Mouse (Mus musculus) gastrocnemius, postnatal 14 days (tissue): ENCODE measurements around the gene Fgfr2. TPM values are rescaled to one million over a fixed set of nuclear protein-coding genes. Genes with fewer than 3 reads are reported as not detected.

ENCODE experiments used
- DNase-seq: peaks from one replicate; pipeline ENCODE4 v3.0.0; 2021; ENCODE audit warnings: mixed read lengths
- intact Hi-C: fragments of 180-260 bp; cut with DNase I; formaldehyde crosslinking; loops from one replicate; pipeline ENCODE4 v1.15.1; 2025; ENCODE audit warnings: low total_unique reads
- total RNA-seq, 2 experiments: library from RNA; stranded (reverse); gene quantifications; 2 replicates each; pipeline ENCODE4 v1.2.3; 2021

The Fgfr2 gene
- total RNA-seq, 2 experiments from 2014 or later: 1.2 to 1.8 TPM

- intact Hi-C loops: no loop called here
- no peak for DNase-seq
Observed at GRCm38 (mm10) chr7:130831586-130831985, 2291.6 kb downstream of the Fgfr2 start.

DNA sequence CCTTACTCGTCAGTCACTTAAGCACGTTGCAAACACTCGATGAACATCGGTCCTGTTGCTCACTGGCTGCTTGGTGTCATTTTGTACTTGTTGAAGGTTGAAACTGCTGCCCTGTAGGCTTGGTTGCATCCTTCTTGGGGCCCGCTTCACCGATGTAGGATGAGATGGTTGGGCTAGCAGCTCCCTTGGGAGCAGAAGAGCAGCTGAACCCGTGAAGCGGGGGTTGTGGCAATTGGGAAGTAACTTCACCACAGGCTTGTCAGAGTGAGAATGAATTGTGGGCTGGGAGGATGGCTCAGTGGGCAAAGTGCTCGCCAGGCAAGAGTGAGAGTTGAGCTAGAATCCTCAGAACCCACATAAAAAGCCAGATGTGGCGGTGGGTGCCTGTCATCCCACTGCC lies 2294.7 kb downstream of the Fgfr2 start:
- no peak for DNase-seq
- intact Hi-C loops: loop anchor here (5.0 to 10.0 kb wide), 3 partner anchors 46 to 216 kb away; no protein-coding TSS in a partner anchor

DNA sequence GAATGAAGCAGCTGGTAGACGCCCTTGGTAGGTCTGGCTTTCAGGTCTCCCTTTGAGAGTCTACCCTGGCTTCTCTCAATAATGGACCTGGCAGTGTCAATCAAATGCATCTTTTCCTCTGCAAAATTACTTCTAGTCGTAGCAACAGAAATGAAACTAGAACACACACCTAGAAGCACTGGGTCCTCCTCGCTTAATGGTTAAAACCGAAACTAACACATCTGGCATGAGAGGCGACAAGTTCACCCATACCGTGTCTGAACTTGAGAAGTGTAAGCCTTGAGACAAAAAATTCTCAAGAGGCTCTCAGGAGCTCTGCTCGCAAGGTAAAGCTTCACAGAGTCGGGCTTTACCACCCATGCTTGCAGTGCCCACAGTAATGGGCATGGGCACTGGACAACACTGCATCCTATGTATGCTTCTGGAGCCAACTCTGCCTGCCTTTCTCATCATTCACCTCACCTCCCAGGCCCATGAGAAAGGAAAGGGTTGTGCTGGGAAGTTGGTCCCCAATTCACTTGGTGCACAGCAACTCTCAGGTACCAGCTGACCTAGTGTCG lies 2295.2 kb downstream of the Fgfr2 start:
- intact Hi-C loops: loop anchor here (5.0 to 10.0 kb wide), 3 partner anchors 46 to 217 kb away; no protein-coding TSS in a partner anchor
- DNase-seq: no peak

- intact Hi-C loops: loop anchor here (5.0 to 10.0 kb wide), 3 partner anchors 45 to 217 kb away; no protein-coding TSS in a partner anchor
- DNase-seq: peak; percentile 45
Observed at GRCm38 (mm10) chr7:130827431-130827830, 2295.7 kb downstream of the Fgfr2 start.

- no peak for DNase-seq
- intact Hi-C loops: loop anchor here (5.0 to 10.0 kb wide), 3 partner anchors 44 to 218 kb away; no protein-coding TSS in a partner anchor
Observed at GRCm38 (mm10) chr7:130826343-130826742, 2296.8 kb downstream of the Fgfr2 start.

- intact Hi-C loops: loop anchor here (10.0 kb wide), 1 partner anchor 221 kb away; no protein-coding TSS in a partner anchor
- DNase-seq: no peak
Observed at GRCm38 (mm10) chr7:130823992-130824391, 2299.2 kb downstream of the Fgfr2 start.

DNA sequence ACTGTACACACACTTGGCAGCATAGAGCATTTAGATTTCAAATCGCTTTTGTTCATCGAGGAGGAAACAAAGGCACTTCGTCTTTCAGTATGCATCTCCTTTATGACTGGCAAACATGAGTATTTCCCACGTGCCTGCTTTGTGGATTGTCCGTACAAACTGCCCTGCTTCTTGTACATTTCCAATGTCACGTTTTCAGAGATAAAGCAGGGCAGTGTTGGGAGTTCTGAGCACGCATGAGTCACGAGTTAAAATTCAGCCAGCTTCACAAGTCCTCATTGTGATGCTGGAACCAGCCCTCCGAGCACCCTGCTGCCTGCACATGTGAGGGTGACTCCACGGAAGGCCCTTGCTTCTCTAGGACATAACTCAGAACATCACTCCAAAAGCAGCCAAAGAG lies 2303.5 kb downstream of the Fgfr2 start:
- intact Hi-C loops: loop anchor here (10.0 kb wide), 1 partner anchor 225 kb away; no protein-coding TSS in a partner anchor
- no peak for DNase-seq

DNA sequence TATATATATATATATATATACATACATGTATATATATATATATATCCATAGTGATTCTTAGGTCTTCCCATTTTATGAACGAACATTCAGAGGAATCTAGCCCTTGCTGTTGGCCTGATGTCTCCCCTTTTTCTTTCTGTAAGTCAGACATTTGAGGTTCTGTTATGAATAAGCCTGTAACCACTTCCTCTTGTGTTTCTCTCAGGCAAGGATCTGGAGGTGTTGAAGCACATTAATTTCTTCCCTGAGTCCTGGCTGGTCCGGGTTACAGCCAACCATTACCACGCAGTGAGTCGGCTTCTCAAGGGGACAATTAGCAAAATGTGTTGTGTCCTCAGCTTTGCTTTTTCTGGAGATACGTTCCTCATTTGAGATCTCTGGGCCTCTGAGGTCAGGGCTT lies 2304.3 kb downstream of the Fgfr2 start:
- intact Hi-C loops: no loop called here
- DNase-seq: no peak

GRCm38 (mm10) chr7:130816243-130816642 lies 2306.9 kb downstream of the Fgfr2 start:
- intact Hi-C loops: no loop called here
- no peak for DNase-seq

- no peak for DNase-seq
- intact Hi-C loops: no loop called here
Observed at GRCm38 (mm10) chr7:130815601-130816000, 2307.5 kb downstream of the Fgfr2 start.

DNA sequence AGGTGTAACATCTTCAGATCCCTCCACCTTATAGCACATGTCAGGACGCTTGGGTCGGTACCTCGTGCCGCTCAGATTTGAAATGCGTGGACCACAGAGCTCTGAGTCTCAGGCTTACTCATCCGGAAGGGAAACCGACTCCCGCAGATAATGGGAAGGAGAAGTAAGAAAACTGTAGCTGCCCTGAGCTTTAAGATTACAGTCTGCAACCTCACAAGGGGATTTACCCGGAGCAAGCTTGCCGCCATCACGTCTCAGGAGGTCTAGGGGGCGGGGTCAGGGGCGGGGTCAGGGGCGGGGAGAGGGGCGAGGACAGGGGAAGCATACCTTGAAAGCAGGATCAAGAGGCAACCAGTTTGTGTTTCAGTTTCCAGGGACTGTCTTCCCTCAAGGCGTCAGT lies 2310.7 kb downstream of the Fgfr2 start:
- intact Hi-C loops: no loop called here
- DNase-seq: no peak

DNA sequence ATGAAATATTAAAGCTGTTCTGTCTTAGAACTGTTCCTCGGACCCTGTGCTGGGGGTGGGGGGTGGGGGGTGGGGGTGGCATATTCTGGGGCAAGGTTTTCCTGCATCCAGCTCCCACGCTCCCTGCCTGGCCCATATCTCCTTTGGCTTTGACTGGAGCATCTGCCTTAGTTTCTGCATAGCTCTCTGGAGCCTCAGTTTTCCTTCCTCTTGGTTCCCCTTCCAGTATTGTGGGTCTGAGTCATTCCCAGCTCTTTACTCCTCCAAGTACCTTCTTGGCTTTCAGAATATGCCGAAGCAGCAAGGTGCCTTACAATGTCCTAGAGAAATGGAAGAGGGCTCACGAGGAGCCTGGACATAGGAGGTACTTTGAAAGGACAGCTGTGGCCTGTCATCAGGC lies 2312.9 kb downstream of the Fgfr2 start:
- no peak for DNase-seq
- intact Hi-C loops: no loop called here

DNA sequence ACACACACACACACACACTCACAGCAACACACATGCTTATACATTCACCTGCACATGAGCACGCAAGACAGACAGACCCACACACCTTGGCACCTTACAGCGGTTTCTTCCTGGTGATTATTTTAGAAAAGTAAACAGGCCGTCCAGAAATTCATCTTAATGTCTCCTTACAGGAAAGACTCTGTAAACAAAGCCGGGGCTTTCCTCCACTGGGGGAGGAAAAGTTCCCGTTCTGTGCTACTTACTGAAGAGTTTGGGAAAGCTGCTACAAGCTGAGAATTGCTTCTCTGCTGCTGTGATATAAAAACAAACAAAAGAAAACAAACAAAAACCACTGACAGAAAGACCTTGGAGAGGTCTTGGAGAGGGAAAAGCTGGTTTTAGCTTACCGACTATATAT lies 2314.5 kb downstream of the Fgfr2 start:
- DNase-seq: no peak
- intact Hi-C loops: no loop called here

DNA sequence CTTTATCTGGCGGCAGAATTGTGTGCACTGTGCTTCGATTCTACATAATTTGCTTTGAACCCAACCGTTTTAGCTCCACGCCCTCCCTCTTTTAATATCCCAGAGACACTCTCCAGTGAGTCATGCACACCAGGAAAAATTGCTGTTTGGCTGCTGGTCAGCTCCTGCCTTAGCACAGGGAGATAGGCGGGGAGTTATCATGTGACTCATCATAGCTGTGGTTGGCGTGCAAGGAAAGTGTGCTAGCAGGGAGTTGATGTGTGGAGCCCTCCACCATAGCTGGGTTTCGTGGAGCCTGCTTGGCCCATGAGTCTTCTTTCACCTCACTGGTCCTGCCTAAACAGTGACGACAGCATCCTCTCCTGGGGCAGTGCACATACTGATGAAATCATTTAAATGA lies 2315.4 kb downstream of the Fgfr2 start:
- intact Hi-C loops: no loop called here
- peak; percentile 68 for DNase-seq

GRCm38 (mm10) chr7:130804991-130805390 lies 2318.2 kb downstream of the Fgfr2 start:
- intact Hi-C loops: no loop called here
- peak; percentile 22 for DNase-seq

DNA sequence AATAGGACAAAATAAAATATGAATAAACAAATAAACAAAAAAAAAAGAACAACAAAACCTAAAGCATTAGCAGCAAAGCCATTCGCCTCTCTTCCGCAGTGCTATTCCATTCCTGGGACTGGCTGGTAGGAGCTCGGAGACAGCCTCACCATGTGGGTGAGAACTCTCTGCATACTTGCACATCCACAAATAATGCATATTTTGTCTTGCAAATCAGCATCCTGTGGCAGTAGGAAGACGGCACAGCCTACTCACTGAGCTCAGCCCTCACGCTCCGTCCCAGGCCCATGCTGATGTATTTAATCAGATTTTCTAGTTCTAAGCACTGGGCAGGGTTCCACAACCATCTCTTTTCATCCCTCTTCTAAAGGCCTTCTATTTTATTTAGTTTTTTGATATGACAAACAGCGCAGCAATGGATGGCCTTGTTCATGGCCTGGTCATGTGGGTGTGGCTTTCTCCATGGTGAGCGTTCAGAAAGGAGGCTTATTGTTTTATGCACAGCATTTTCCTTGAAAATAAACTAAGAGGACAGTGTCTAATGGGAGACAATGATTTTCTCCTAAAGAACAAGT lies 2319.8 kb downstream of the Fgfr2 start:
- DNase-seq: no peak
- intact Hi-C loops: no loop called here

DNA sequence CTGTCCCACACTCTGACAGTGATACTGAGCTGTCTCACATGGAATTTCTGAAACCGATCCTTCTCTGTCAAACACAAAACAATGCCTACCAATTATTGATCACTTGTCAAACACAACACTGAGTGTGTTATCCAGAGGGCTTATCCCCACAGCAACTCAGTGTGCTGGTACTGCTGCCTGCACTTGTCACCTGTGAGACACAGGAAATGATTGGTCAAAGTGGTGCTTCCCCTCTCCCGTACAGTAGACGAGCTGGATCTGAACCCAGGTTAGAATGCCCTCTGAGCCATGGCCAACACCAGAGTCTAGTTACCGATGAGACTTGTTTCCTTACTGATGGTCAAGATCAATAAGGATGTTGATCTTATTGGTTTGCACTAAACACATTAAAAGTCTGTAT lies 2321.3 kb downstream of the Fgfr2 start:
- no peak for DNase-seq
- intact Hi-C loops: no loop called here

- intact Hi-C loops: no loop called here
Observed at GRCm38 (mm10) chr7:130800681-130801080, 2322.5 kb downstream of the Fgfr2 start.

DNA sequence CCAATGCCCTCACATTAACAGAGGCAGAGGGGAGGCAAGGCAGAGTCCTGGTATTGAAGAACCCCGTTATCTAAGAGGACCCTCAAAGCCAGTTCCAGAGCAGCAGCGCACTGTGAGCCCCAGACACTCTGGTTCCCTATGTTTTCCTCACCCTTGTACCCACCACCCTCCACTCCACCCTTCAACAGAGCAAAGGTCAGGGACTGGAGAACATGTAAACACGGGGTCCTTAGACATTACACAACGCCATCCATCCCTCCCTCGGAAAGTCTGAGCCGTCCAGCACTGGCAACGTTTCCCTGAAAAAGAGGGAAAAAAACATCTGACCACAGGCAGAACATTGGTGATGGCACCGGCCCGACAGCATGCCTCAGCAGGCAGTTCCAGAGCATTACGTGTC lies 2323.7 kb downstream of the Fgfr2 start:
- intact Hi-C loops: no loop called here

More at GRCm38 (mm10) chr7:130800681-130801080, 2322.5 kb downstream of the Fgfr2 start:
- no peak for DNase-seq

DNA sequence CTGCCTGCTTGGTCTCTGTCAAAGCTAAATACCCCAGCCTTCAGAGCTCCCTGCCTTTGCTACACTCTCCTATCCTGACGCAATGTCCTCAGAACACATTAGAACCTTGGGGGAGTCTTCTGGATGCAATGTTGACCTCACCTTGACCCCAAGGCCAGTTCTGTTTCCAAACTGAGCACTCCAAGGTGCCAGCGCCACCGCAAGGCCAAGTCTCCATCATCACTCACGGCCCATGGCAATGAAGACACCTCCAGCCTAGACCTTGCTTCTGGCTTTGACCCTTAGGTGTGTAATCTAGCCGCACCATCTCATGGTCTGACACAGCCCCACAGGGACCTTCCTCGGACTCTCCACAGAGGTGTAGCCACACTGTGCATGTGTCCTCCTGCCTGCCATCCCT lies 2325.6 kb downstream of the Fgfr2 start:
- DNase-seq: no peak
- intact Hi-C loops: no loop called here

More for the DNA sequence above, 2323.7 kb downstream of the Fgfr2 start:
- no peak for DNase-seq

DNA sequence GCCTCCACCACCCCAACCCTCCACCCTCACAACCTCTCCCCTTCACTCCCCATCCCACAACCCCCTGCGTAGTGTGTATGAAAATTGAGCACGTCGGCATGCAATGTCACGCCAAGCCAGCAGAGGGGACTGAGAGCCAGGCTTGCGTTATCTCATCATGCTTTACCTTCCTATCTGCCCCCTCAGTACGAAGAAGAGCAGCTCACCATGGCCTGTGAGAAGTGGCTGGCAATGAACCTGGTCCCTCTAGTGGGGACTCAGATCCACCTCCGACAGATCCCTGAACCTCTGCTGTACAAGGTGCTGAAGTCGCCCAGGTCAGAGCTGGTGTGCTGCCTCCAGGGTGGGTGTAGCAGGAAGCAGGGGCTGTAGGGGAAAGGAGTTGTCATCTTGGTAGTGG lies 2326.4 kb downstream of the Fgfr2 start:
- intact Hi-C loops: no loop called here
- no peak for DNase-seq
